Mouse (Mus musculus) cerebellum, postnatal 36 days (tissue): ENCODE measurements around the gene Sobp.

ENCODE experiments used
- DNase-seq, 2 experiments: peaks; one replicate each; pipeline ENCODE4 v3.0.0; 2021 to 2022; ENCODE audit warnings: mixed read lengths in 2 of 2

Gene Sobp

GRCm38 (mm10) chr10:42987594-42988052 lies 186.7 kb downstream of the Sobp start:
- DNase-seq = peak in 1 of 2 experiments; percentile 22

- no peak for DNase-seq
Measured at GRCm38 (mm10) chr10:42984886-42985285, 189.4 kb downstream of the Sobp start.

- DNase-seq = no peak
Measured at GRCm38 (mm10) chr10:42980999-42981757, 193.2 kb downstream of the Sobp start.

GRCm38 (mm10) chr10:42978346-42978745 lies 196.0 kb downstream of the Sobp start:
- DNase-seq = no peak

- no peak for DNase-seq
Measured at GRCm38 (mm10) chr10:42976577-42976976, 197.8 kb downstream of the Sobp start.

- no peak for DNase-seq
Measured at GRCm38 (mm10) chr10:42973537-42973936, 200.8 kb downstream of the Sobp start.

- DNase-seq = peak; percentile 52 to 63
Measured at GRCm38 (mm10) chr10:42972504-42973172, 201.7 kb downstream of the Sobp start.

- no peak for DNase-seq
Measured at GRCm38 (mm10) chr10:42968332-42968731, 206.0 kb downstream of the Sobp start.

GRCm38 (mm10) chr10:42963061-42963460 lies 211.3 kb downstream of the Sobp start:
- DNase-seq = no peak

- no peak for DNase-seq
Measured at GRCm38 (mm10) chr10:42962655-42963054, 211.7 kb downstream of the Sobp start.

GRCm38 (mm10) chr10:42962181-42962601 lies 212.1 kb downstream of the Sobp start:
- DNase-seq = no peak

GRCm38 (mm10) chr10:42961771-42962170 lies 212.6 kb downstream of the Sobp start:
- DNase-seq = no peak

- no peak for DNase-seq
Measured at GRCm38 (mm10) chr10:42958686-42959085, 215.6 kb downstream of the Sobp start.

GRCm38 (mm10) chr10:42957881-42958651 lies 216.3 kb downstream of the Sobp start:
- peak; percentile 61 to 76 for DNase-seq

- no peak for DNase-seq
Measured at GRCm38 (mm10) chr10:42955205-42955604, 219.1 kb downstream of the Sobp start.

- no peak for DNase-seq
Measured at GRCm38 (mm10) chr10:42953601-42954000, 220.7 kb downstream of the Sobp start.
